In genomic region chr10:80190491-80191051, GRCm38 (mm10) we compare ENCODE assay signal across 8 mouse cellular contexts. TPM values are rescaled to one million over a fixed set of nuclear protein-coding genes. Genes with fewer than 3 reads are reported as not detected.
DNase-seq lines count a peak whose midpoint lies in the region; ATAC-seq lines count a peak whose summit lies in the region.

No protein-coding gene starts in this region.

- H3K4me1 ChIP-seq in erythroblast, embryonic 14.5 days (ENCODE audit: control insufficient read depth): peaks cover 13% of the 10 kb centered on the region
- H3K4me1 ChIP-seq in forebrain, embryonic 10.5 days: peaks cover 78% of the 10 kb centered on the region
- H3K4me1 ChIP-seq in intestine, embryonic 14.5 days (replicated peaks; ENCODE audit: control insufficient read depth, insufficient read depth, low read length): peaks cover 7% of the 10 kb centered on the region; the same call in 1 of the 2 replicates
- peaks cover 3% of the 10 kb centered on the region; the same call in 1 of the 2 replicates for H3K4me1 ChIP-seq in liver, embryonic 16.5 days (ENCODE audit: control insufficient read depth, low read depth, low read length)

- no peaks in the 10 kb centered on the region for H3K36me3 ChIP-seq in erythroblast, embryonic 14.5 days (ENCODE audit: control insufficient read depth)
- H3K36me3 ChIP-seq in forebrain, embryonic 10.5 days (replicated peaks): peaks cover 37% of the 10 kb centered on the region
- H3K36me3 ChIP-seq in intestine, embryonic 14.5 days (ENCODE audit: control insufficient read depth, insufficient read depth, low read length): peaks cover 26% of the 10 kb centered on the region
- H3K36me3 ChIP-seq in liver, embryonic 16.5 days (ENCODE audit: control insufficient read depth, insufficient read depth): no peaks in the 10 kb centered on the region

- peaks cover 80% of the 10 kb centered on the region for H3K27me3 ChIP-seq in erythroblast, embryonic 14.5 days (ENCODE audit: control insufficient read depth)
- H3K27me3 ChIP-seq in forebrain, embryonic 10.5 days (ENCODE audit: poor library complexity, severe bottlenecking): peaks cover 91% of the 10 kb centered on the region
- H3K27me3 ChIP-seq in intestine, embryonic 14.5 days (replicated peaks; ENCODE audit: control insufficient read depth, insufficient read depth, low read length): peaks cover 32% of the 10 kb centered on the region
- H3K27me3 ChIP-seq in liver, embryonic 16.5 days (ENCODE audit: control insufficient read depth, insufficient read depth, low read depth, low read length): peaks cover 76% of the 10 kb centered on the region

- H3K4me2 ChIP-seq in intestine, embryonic 14.5 days (ENCODE audit: low read length): peak overlapping the region; percentile 58
- peak overlapping the region; percentile 55 for H3K4me2 ChIP-seq in liver, embryonic 16.5 days (ENCODE audit: low read depth, low read length)

- H3K4me3 ChIP-seq in erythroblast, embryonic 14.5 days (replicated peaks): peak overlapping the region; percentile 7
- peak overlapping the region; percentile 57 for H3K4me3 ChIP-seq in forebrain, embryonic 10.5 days
- peak overlapping the region; percentile 34 for H3K4me3 ChIP-seq in intestine, embryonic 14.5 days (ENCODE audit: low read depth, low read length)
- H3K4me3 ChIP-seq in liver, embryonic 16.5 days (ENCODE audit: low read depth, low read length): peak overlapping the region; percentile 33

- under 1% methylated on average over 48 of the region's 48 CpGs for WGBS in forebrain, embryonic 10.5 days
- 1% methylated on average over 47 of the region's 48 CpGs for WGBS in intestine, embryonic 14.5 days
- WGBS in liver, embryonic 16.5 days (ENCODE audit: insufficient replicate concordance): under 1% methylated on average over 44 of the region's 48 CpGs

- peak overlapping the region; percentile 18 for H3K9ac ChIP-seq in intestine, embryonic 14.5 days (ENCODE audit: low read length)
- no peak overlapping the region for H3K9ac ChIP-seq in liver, embryonic 16.5 days (ENCODE audit: low read depth, low read length)

- peak; percentile 80 for DNase-seq in Muller cell, postnatal 12 days (ENCODE audit: inconsistent ontology term)
- peak; percentile 74 for DNase-seq in forebrain, embryonic 10.5 days (ENCODE audit: extremely low spot score, low spot score)
- DNase-seq in intestine, embryonic 14.5 days (ENCODE audit: low spot score): peak; percentile 81
- peak; percentile 92 for DNase-seq in retina, postnatal 1 day
- no peak for DNase-seq in thymus, postnatal 36 days

- H3K9me3 ChIP-seq in erythroblast, embryonic 14.5 days (ENCODE audit: control insufficient read depth, low read length): peaks cover 5% of the 10 kb centered on the region; the same call in 1 of the 2 replicates
- no peaks in the 10 kb centered on the region for H3K9me3 ChIP-seq in forebrain, embryonic 10.5 days
- H3K9me3 ChIP-seq in intestine, embryonic 14.5 days (ENCODE audit: control insufficient read depth, low read length): no peaks in the 10 kb centered on the region
- no peaks in the 10 kb centered on the region for H3K9me3 ChIP-seq in liver, embryonic 16.5 days (replicated peaks; ENCODE audit: control insufficient read depth, low read length)

- ATAC-seq in erythroblast, adult 5-6 weeks (replicated peaks; ENCODE audit: low FRiP score, poor library complexity, severe bottlenecking): no peak
- 0 out of 2 replicates have a peak, but pooled peaks have one; percentile 12 for ATAC-seq in intestine, embryonic 14.5 days (replicated peaks; ENCODE audit: low FRiP score, low TSS enrichment, low read depth)
- no peak for ATAC-seq in liver, embryonic 16.5 days (ENCODE audit: low read depth)

- H3K27ac ChIP-seq in forebrain, embryonic 10.5 days: peak overlapping the region; percentile 89
- H3K27ac ChIP-seq in intestine, embryonic 14.5 days (ENCODE audit: low read depth): no peak overlapping the region
- H3K27ac ChIP-seq in liver, embryonic 16.5 days (ENCODE audit: low read length): no peak overlapping the region

RNA-seq across cellular contexts. Expression of gene Efna2, which starts 11.3 kb away (rescaled TPM):
- 0.10 and 0.16 TPM in 2 replicates for polyA plus RNA-seq in erythroblast, embryonic 14.5 days (2012)
- total RNA-seq in erythroblast, adult 5-6 weeks (2015; ENCODE audit: low replicate concordance): not detected in 2 replicates
- not detected in 2 replicates for total RNA-seq in erythroblast, adult 5-6 weeks (2017; ENCODE audit: low replicate concordance)
- 23.2 and 24.2 TPM in 2 replicates for polyA plus RNA-seq in forebrain, embryonic 10.5 days (2016; fragmentation: Nextera tagmentation; extraction: Ambion mirVana)
- polyA plus RNA-seq in intestine, embryonic 14.5 days (2014; fragmentation: Nextera tagmentation; extraction: Ambion mirVana): 10.2 and 12.2 TPM in 2 replicates
- 0.47 and 0.53 TPM in 2 replicates for polyA plus RNA-seq in liver, embryonic 16.5 days (2015; fragmentation: Nextera tagmentation; extraction: Ambion mirVana)

RNA-seq across cellular contexts. Expression of gene 1600002K03Rik, which starts 17.8 kb away (rescaled TPM):
- polyA plus RNA-seq in erythroblast, embryonic 14.5 days (2012): 0.60 and 0.99 TPM in 2 replicates
- total RNA-seq in erythroblast, adult 5-6 weeks (2015; ENCODE audit: low replicate concordance): 7.5 TPM in 1 of 2 replicates, not detected in the other
- 5.9 TPM in 1 of 2 replicates, not detected in the other for total RNA-seq in erythroblast, adult 5-6 weeks (2017; ENCODE audit: low replicate concordance)
- 9.8 and 10.7 TPM in 2 replicates for polyA plus RNA-seq in forebrain, embryonic 10.5 days (2016; fragmentation: Nextera tagmentation; extraction: Ambion mirVana)
- 15.8 and 16.7 TPM in 2 replicates for polyA plus RNA-seq in intestine, embryonic 14.5 days (2014; fragmentation: Nextera tagmentation; extraction: Ambion mirVana)
- 8.4 and 8.7 TPM in 2 replicates for polyA plus RNA-seq in liver, embryonic 16.5 days (2015; fragmentation: Nextera tagmentation; extraction: Ambion mirVana)

RNA-seq across cellular contexts. Expression of gene Cirbp, which starts 24.8 kb away (rescaled TPM):
- 3.9 and 4.3 TPM in 2 replicates for polyA plus RNA-seq in erythroblast, embryonic 14.5 days (2012)
- 3.6 and 3.7 TPM in 2 replicates for total RNA-seq in erythroblast, adult 5-6 weeks (2015; ENCODE audit: low replicate concordance)
- 14.6 and 16.3 TPM in 2 replicates for total RNA-seq in erythroblast, adult 5-6 weeks (2017; ENCODE audit: low replicate concordance)
- polyA plus RNA-seq in forebrain, embryonic 10.5 days (2016; fragmentation: Nextera tagmentation; extraction: Ambion mirVana): 90.9 and 116 TPM in 2 replicates
- 76.4 and 81.6 TPM in 2 replicates for polyA plus RNA-seq in intestine, embryonic 14.5 days (2014; fragmentation: Nextera tagmentation; extraction: Ambion mirVana)
- 13.8 and 14.2 TPM in 2 replicates for polyA plus RNA-seq in liver, embryonic 16.5 days (2015; fragmentation: Nextera tagmentation; extraction: Ambion mirVana)

RNA-seq across cellular contexts. Expression of gene Mum1, which starts 35.7 kb away (rescaled TPM):
- polyA plus RNA-seq in erythroblast, embryonic 14.5 days (2012): 4.2 and 4.7 TPM in 2 replicates
- 1.3 and 4.4 TPM in 2 replicates for total RNA-seq in erythroblast, adult 5-6 weeks (2015; ENCODE audit: low replicate concordance)
- 14.7 and 24.0 TPM in 2 replicates for total RNA-seq in erythroblast, adult 5-6 weeks (2017; ENCODE audit: low replicate concordance)
- 89.4 and 98.3 TPM in 2 replicates for polyA plus RNA-seq in forebrain, embryonic 10.5 days (2016; fragmentation: Nextera tagmentation; extraction: Ambion mirVana)
- polyA plus RNA-seq in intestine, embryonic 14.5 days (2014; fragmentation: Nextera tagmentation; extraction: Ambion mirVana): 61.3 and 66.5 TPM in 2 replicates
- 14.6 and 14.8 TPM in 2 replicates for polyA plus RNA-seq in liver, embryonic 16.5 days (2015; fragmentation: Nextera tagmentation; extraction: Ambion mirVana)

RNA-seq across cellular contexts. Expression of gene Midn, which starts 42.5 kb away (rescaled TPM):
- 7.0 and 9.3 TPM in 2 replicates for polyA plus RNA-seq in erythroblast, embryonic 14.5 days (2012)
- 5.0 and 7.7 TPM in 2 replicates for total RNA-seq in erythroblast, adult 5-6 weeks (2015; ENCODE audit: low replicate concordance)
- 3.9 and 7.4 TPM in 2 replicates for total RNA-seq in erythroblast, adult 5-6 weeks (2017; ENCODE audit: low replicate concordance)
- polyA plus RNA-seq in forebrain, embryonic 10.5 days (2016; fragmentation: Nextera tagmentation; extraction: Ambion mirVana): 19.1 and 19.8 TPM in 2 replicates
- polyA plus RNA-seq in intestine, embryonic 14.5 days (2014; fragmentation: Nextera tagmentation; extraction: Ambion mirVana): 25.5 and 28.9 TPM in 2 replicates
- 2.3 and 2.6 TPM in 2 replicates for polyA plus RNA-seq in liver, embryonic 16.5 days (2015; fragmentation: Nextera tagmentation; extraction: Ambion mirVana)

Comparison
In these comparisons a context has a peak if more than half of its experiments do, and no peak if none do; other contexts are left out.
1. H3K4me3 ChIP-seq: peak in every context shown above with its lines; median percentile 57 in forebrain, embryonic 10.5 days; 34 in intestine, embryonic 14.5 days; 33 in liver, embryonic 16.5 days; 7 in erythroblast, embryonic 14.5 days.
2. DNase-seq: peak in Muller cell, postnatal 12 days (single experiment), forebrain, embryonic 10.5 days (single experiment), intestine, embryonic 14.5 days (single experiment) and retina, postnatal 1 day (single experiment); none in thymus, postnatal 36 days (0 of 2).